Mouse (Mus musculus): ENCODE data around the gene Arhgap20. TPM values are rescaled to one million over a fixed set of nuclear protein-coding genes. Genes with fewer than 3 reads are reported as not detected.

Arhgap20 gene
- total and polyA plus RNA-seq, 2 experiments from 2014 or later, result 0.83 to 1.6 TPM

DNA sequence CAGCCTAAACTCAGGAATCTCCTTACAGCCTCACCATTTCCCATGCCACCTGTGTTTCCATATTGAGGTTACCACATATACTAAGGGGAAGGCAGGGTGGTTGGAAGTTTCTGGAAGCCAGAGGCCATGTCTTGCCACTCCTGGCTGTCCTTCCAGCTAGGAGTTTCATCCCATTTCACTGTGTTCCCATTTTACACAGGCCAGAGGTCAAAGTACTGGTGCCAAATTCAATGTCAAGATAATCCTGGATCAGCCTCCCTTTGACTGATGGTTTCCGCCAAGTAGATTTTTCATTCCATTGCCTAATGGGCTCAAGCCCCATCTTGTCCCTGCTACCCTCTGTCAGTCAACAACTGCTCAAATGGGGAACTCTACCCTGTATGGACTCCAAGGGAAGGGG, 127.8 kb downstream of the Arhgap20 start:
- H3K4me1 ChIP-seq (ENCODE audit: control insufficient read depth, insufficient read depth), result no peaks in the 10 kb centered on the region
- no peak overlapping the region for H3K4me3 ChIP-seq (ENCODE audit: low read depth, low read length)
- no peak overlapping the region for H3K9ac ChIP-seq (replicated peaks; ENCODE audit: low read depth, low read length)
- DNase-seq (ENCODE audit: low spot score) (no peak), ATAC-seq (ENCODE audit: insufficient read depth, low read depth) (no peak)
- no peak overlapping the region for H3K27ac ChIP-seq (ENCODE audit: low read depth)
- WGBS, result 90% methylated on average over 1 of the region's 1 CpGs
- H3K9me3 ChIP-seq (replicated peaks; ENCODE audit: control insufficient read depth, low read length), result no peaks in the 10 kb centered on the region
- TF ChIP-seq EP300 (IDR thresholded peaks at IDR 0.05; ENCODE audit: low read depth), result no peak
- TF ChIP-seq CTCF (IDR thresholded peaks at IDR 0.05; ENCODE audit: low read depth), result no peak
- H3K36me3 ChIP-seq (replicated peaks; ENCODE audit: control insufficient read depth, insufficient read depth, low read length), result no peaks in the 10 kb centered on the region
- H3K27me3 ChIP-seq (ENCODE audit: control insufficient read depth, insufficient read depth, low read length), result no peaks in the 10 kb centered on the region
- H3K4me2 ChIP-seq (ENCODE audit: low read depth, low read length), result no peak overlapping the region

Other genes starting within 250 kb of the Arhgap20 start
- gene Fdx1, start 198.2 kb downstream of the Arhgap20 start, total RNA-seq (2014; rRNA removed; ENCODE audit: low replicate concordance), result 56.1 and 89.3 TPM in 2 replicates
- 183 and 200 TPM in 2 replicates for gene Fdx1, start 198.2 kb downstream of the Arhgap20 start, polyA plus RNA-seq (2015; fragmentation: Nextera tagmentation; extraction: Ambion mirVana)